Mouse (Mus musculus) cerebellum, postnatal 4 days (tissue): Measurements from ENCODE around the gene Pik3cb.

Experiments
- DNase-seq, 2 experiments: peaks; one replicate each; pipeline ENCODE4 v3.0.0; 2022; ENCODE audit warnings: low spot score in 2 of 2, mixed read lengths in 1 of 2

Gene Pik3cb

GRCm38 (mm10) chr9:99140063-99140882 is at the start of gene Pik3cb:
Pik3cb (minus strand) TSS chr9:99140621.
- DNase-seq = peak; percentile 94 to 98

DNA sequence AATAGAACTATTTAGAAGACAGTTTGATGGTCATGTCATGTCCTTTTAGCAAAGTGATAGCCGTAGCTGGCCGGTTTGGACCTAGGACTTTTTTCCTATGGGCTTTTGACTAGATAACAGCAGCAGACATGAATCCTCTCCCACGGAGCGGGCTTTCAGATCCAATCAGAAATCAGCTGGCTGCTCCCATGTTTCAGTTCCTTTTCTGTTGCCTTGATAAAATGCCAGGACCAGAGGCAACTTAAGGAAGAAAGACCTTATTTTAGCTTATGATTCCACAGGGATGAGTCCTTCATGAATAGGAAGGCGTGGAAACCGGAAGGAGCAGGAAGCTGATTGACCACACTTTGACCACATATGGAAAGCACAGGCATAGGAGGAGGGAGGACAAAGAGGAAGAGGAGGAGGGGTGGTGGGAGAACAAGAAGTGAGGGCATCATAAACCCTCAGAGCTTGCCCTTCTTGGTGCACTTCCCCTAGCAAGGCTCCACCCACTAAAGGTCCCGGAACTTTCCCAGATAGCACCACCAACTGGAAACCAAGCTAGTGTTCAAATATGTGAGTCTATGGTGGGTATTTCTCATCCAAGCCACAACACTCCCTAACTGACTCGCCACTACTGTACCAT is 42.7 kb upstream of the Pik3cb start:
- DNase-seq = no peak

DNA sequence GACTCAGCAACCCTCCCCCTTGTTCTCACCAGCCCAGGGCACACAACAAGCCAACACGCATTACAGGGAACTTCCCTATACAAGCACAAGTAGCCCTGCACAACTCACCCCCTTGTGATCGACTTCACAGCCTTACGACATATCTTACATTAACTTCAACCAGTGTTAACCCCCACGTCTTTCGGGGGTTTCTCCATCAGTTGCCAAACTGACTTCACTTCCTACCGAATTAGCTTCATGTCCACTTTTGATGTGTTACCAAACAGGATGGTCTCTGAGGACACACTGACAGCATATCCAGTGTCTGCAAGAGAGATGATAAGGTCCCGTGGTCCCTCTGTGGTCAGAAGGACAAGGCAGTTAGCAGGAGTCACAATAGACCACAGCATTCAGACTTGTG is 41.7 kb upstream of the Pik3cb start:
- no peak for DNase-seq

DNA sequence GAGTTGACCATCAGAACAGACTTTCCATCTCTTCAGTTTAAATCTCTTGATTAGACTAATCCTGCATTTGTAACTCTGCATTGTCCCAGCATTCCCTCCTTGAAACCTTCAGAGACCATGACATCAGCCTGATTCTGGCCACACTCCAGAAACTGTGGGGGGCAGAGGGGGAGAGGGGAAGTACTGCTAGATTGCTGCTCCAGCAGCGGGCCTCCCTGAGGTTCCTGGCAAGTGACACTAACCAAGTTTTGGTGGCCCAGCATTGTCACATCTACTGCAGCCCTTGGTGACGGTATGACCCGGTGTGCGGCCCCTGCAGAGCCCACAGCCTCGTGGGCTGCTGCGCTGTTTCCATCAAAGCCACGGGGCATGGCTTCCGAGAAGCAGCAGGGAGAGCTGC is 39.9 kb upstream of the Pik3cb start:
- peak in 1 of 2 experiments; percentile 16 for DNase-seq

DNA sequence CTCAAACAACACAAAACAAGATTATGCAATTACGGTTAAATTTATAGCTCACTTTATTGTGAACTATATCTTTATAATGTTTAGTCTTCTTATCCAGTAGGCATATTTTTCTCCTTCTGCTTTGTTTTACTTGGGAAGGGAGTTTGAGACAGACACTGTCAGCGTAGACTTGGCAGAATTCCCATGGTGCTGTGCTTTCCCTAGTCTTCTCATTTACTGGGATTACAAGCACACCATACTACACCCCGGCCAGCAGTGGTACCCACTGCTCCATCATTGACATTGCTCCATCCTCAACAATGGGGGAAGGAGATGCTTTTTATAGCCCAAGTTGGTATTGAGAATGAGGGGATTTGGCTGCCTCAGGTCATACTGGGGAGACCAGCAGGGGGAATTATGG is 38.3 kb upstream of the Pik3cb start:
- DNase-seq = no peak

DNA sequence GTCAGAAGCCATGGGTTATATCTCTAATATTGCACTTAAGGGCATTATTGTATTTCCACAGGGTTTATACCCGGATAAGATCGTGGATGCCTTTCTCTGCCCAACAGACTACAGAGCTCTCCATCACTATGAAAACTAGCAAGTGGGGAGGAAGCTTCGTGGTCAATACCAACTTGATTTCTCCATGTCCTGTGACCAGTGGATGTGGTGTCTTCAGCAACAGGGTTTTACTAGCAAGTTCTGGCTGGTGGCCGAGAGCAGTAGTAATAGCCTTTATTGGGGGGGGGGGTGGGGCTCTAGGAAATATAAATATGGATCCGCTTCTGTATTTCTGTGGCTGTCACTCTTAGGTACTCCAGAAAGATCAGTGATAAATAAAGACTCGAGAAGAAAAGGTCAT is 35.4 kb upstream of the Pik3cb start:
- DNase-seq = no peak

GRCm38 (mm10) chr9:99172811-99173210 is 32.4 kb upstream of the Pik3cb start:
- DNase-seq = no peak

DNA sequence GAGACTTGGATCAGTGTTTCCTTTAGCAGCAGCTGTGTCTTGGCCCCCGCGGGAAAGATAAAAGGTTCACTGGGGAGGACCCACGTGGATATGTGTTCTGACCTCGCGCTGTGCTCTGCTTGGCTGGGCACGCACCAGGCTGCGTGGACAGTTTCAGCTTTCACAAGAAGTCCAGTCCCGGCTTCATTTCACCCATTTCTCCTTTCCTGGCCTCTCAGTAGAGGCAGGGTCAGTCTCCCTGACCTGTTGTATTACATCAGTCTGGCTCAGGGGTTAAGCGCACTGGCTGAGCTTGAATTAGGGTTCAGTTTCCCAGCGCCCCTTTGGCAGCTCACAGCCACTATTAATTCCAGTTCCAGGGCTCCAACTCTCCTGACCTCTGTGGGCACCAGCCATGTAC is 30.8 kb upstream of the Pik3cb start:
- no peak for DNase-seq

DNA sequence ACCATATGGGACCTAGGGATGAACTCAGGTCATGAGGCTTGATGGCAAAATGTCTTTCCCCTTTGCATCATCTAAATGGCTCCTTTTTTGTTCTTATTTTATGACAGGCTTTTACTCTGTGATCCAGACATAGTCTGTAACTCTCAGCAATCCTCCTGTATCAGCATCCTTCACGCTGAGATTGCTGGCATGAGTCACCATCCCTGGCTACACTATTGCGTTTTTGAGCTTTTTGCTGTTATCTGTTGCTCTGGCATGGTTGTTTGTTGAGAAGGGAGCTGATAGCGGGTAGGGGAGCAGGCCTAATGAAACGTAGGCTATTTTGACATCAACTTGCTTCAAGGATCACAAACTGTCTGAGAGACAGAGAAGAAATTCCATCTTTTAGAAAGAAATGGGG is 28.6 kb upstream of the Pik3cb start:
- DNase-seq = no peak

DNA sequence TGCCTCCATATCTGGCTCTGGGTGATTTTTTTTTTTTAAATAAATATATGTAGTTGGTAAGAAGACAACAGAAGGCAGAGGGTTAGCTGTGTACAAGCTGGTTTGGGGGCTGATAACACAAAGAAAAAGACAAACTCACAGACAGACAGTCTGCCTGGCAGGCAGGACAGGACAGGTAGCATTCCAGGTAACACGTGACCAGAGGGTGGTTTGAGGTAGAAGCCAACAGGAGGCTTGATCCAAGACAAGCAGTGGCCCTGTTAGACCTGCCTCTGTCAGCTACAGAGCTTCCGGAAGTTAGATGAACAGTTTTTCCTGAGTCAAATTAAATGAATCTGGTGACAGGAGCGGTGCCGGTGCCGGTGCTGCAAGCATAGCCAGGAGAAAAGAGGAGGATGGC is 26.5 kb upstream of the Pik3cb start:
- no peak for DNase-seq

DNA sequence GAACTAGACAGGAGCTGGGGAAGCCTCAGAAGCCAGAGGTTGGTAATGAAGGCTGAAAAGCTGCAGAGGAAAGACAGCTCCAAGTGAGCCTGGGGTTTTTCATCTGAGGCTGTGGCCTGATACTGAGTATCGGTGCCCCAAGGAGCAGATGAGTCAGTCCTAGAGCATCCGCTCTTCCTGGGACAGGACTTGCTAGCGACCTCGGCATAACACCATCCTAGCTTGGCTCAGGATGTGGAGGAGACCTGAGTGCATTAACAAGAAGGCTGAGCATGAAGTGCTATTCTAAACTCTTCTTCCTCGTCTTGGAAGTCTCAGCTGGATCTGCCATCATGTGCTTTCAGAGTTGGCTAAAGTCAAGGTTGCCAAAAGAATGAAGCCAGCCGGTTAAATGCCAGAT is 25.5 kb upstream of the Pik3cb start:
- DNase-seq = no peak

DNA sequence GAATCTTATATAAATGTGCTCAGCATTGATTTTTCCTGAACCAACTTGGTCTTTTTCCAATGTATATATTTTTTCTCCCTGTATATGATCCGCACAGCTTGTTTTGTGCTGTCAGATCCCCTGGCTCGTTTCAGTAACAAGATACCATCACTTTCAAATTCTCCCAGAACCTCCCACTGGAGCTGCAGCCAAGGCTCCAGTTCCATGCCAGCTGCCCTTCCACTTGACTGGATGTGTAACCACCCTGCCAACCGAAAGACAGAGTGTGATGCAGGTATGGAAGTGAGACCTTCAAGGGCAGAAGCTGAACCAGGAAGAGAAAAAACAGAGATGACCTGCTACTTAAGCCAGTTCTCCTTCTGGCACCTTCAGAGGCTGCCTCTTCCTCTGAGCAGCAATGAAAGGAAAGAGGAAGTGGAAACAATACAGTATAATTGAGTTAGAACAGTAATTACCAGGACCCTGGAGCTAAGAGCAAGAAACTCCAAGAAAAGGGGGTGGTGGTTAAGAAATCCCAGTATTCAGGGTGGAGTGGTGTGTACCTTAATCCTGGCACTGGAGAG is 24.3 kb upstream of the Pik3cb start:
- DNase-seq = peak in 1 of 2 experiments; percentile 37

DNA sequence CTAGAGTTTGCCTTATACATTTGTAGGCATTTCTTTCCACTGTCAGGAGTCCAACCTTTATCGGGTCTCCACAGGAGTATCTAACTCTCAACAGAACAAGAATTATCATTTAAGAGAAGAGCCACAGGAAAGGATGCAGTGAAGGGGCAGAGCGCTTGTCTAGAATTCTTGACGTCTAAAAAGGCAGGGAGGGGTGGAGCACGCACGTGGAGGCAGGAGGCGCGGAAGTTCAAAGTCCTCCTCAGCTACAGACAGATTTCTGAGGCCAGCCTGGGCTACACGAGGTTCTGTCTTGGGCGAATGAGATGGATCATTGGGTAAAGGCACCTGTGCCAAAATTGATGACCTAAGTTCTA is 23.7 kb upstream of the Pik3cb start:
- DNase-seq = no peak

- DNase-seq = peak in 1 of 2 experiments; percentile 32
Measured at GRCm38 (mm10) chr9:99163420-99164147, 23.2 kb upstream of the Pik3cb start.

- no peak for DNase-seq
Measured at GRCm38 (mm10) chr9:99162839-99163238, 22.4 kb upstream of the Pik3cb start.

GRCm38 (mm10) chr9:99160780-99161179 is 20.4 kb upstream of the Pik3cb start:
- no peak for DNase-seq

GRCm38 (mm10) chr9:99159932-99160331 is 19.5 kb upstream of the Pik3cb start:
- DNase-seq = no peak

DNA sequence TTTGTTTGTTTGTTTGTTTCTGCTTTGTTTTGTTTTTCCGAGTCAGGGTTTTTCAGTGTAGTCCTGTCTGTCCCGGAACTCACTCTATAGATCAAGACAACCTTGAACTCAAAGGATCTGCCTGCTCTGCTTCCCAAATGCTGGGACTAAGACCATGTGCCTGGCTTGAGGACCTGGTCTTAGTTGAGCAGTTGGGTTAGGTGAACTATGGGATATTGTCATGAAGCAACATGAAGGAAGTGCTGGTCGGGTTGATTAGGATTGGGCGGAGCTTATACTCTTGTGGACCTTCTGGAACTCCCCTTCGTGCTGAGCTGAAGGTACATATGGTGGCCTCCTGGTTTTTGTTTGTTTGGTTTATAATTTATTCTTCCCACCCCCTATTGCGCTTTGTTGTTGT is 18.3 kb upstream of the Pik3cb start:
- DNase-seq = no peak

DNA sequence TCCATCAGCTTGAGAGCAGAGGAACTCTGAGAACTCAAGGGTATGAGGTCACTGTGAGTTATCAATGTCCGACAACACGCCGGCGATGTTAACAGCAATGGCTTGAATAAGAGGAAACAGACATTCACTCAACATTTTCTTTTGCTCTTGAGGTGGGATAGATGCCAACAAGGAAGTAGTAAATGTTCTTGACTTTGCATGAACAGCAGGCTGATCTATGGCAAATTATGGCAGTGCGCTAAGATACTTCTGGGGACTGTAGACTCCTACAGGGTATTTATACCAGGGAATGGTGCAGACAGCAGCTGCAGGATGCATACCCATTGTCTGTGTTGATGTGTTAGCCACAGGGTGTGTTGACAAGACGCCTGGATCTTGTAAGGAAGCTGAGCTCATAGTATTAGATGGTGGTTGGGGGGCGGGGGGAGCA is 17.8 kb upstream of the Pik3cb start:
- no peak for DNase-seq

GRCm38 (mm10) chr9:99153655-99154054 is 13.2 kb upstream of the Pik3cb start:
- peak in 1 of 2 experiments; percentile 59 for DNase-seq

GRCm38 (mm10) chr9:99152699-99153490 is 12.5 kb upstream of the Pik3cb start:
- no peak for DNase-seq
